10 mouse cellular contexts compared by ENCODE assay signal in genomic region chr12:54167737-54168136, GRCm38 (mm10). TPM values are rescaled to one million over a fixed set of nuclear protein-coding genes. Genes with fewer than 3 reads are reported as not detected.
DNase-seq lines count a peak whose midpoint lies in the region; ATAC-seq lines count a peak whose summit lies in the region.
"Had no signal": no experiment of that assay in that cellular context is flagged by ENCODE, and none has a peak within 500 bp of the region (broad histone marks: within the 10 kb centered on the region; RNA-seq: fewer than 3 reads in every experiment).

No protein-coding gene starts in this region.

- no peak for ATAC-seq in kidney, embryonic 15.5 days (replicated peaks; ENCODE audit: low FRiP score)
- no peak for ATAC-seq in midbrain, embryonic 16.5 days

- H3K4me2 ChIP-seq in kidney, embryonic 15.5 days, result no peak overlapping the region
- no peak overlapping the region for H3K4me2 ChIP-seq in midbrain, embryonic 16.5 days (ENCODE audit: low read length)
- H3K4me2 ChIP-seq: embryonic facial prominence, embryonic 12.5 days; heart, embryonic 15.5 days had no signal

- no peak overlapping the region for H3K9ac ChIP-seq in kidney, embryonic 15.5 days
- H3K9ac ChIP-seq in midbrain, embryonic 16.5 days (ENCODE audit: low read depth, low read length), result no peak overlapping the region
- H3K9ac ChIP-seq: embryonic facial prominence, embryonic 12.5 days; heart, embryonic 15.5 days had no signal

- peak; percentile 19 to 28 for DNase-seq in kidney, postnatal 4 days
- peak; percentile 46 for DNase-seq in 416B (ENCODE audit: low read depth)
- peak; percentile 17 for DNase-seq in CD4-positive helper T cell, adult 2 months (ENCODE audit: low read depth, low spot score)
- peak; percentile 54 for DNase-seq in induced T-regulatory cell, adult 2 months (ENCODE audit: low read depth)
- DNase-seq in right cerebral cortex, postnatal 10 days (ENCODE audit: low spot score in 2 of 2), result no peak
- DNase-seq: kidney, adult 18-20 months had no signal

- no peaks in the 10 kb centered on the region for H3K9me3 ChIP-seq in kidney, embryonic 15.5 days (replicated peaks)
- no peaks in the 10 kb centered on the region for H3K9me3 ChIP-seq in midbrain, embryonic 16.5 days (replicated peaks; ENCODE audit: control insufficient read depth, low read length, poor library complexity, severe bottlenecking)
- H3K9me3 ChIP-seq: embryonic facial prominence, embryonic 12.5 days; heart, embryonic 15.5 days had no signal

- peaks cover 18% of the 10 kb centered on the region for H3K4me1 ChIP-seq in kidney, embryonic 15.5 days
- H3K4me1 ChIP-seq in midbrain, embryonic 16.5 days (ENCODE audit: control insufficient read depth, insufficient read depth, low read length), result peaks cover 3% of the 10 kb centered on the region; the same call in 1 of the 2 replicates
- H3K4me1 ChIP-seq: embryonic facial prominence, embryonic 12.5 days had no signal

- no peaks in the 10 kb centered on the region for H3K36me3 ChIP-seq in kidney, embryonic 15.5 days
- H3K36me3 ChIP-seq in midbrain, embryonic 16.5 days (ENCODE audit: control insufficient read depth, insufficient read depth, low read length), result no peaks in the 10 kb centered on the region
- H3K36me3 ChIP-seq: embryonic facial prominence, embryonic 12.5 days; heart, embryonic 15.5 days had no signal

- WGBS in kidney, embryonic 15.5 days, result 88% methylated on average over 6 of the region's 6 CpGs
- WGBS in midbrain, embryonic 16.5 days, result 93% methylated on average over 6 of the region's 6 CpGs

- H3K4me3 ChIP-seq in kidney, embryonic 15.5 days (replicated peaks), result no peak overlapping the region
- no peak overlapping the region for H3K4me3 ChIP-seq in midbrain, embryonic 16.5 days (ENCODE audit: low read depth, low read length)
- H3K4me3 ChIP-seq: embryonic facial prominence, embryonic 12.5 days; heart, embryonic 15.5 days had no signal

- H3K27ac ChIP-seq in kidney, embryonic 15.5 days, result no peak overlapping the region
- H3K27ac ChIP-seq in midbrain, embryonic 16.5 days (ENCODE audit: low read length), result no peak overlapping the region
- H3K27ac ChIP-seq: embryonic facial prominence, embryonic 12.5 days; heart, embryonic 15.5 days had no signal

- peaks cover 19% of the 10 kb centered on the region; the same call in 1 of the 2 replicates for H3K27me3 ChIP-seq in kidney, embryonic 15.5 days
- peaks cover 6% of the 10 kb centered on the region for H3K27me3 ChIP-seq in midbrain, embryonic 16.5 days (ENCODE audit: control insufficient read depth, insufficient read depth, low read depth, low read length)
- H3K27me3 ChIP-seq: heart, embryonic 15.5 days had no signal

RNA-seq across cellular contexts. Expression of gene Egln3, which starts 35.9 kb away (rescaled TPM):
- polyA plus RNA-seq in kidney, embryonic 15.5 days (2015; fragmentation: Nextera tagmentation; extraction: Ambion mirVana), result 14.3 and 15.3 TPM in 2 replicates
- 3.4 and 5.7 TPM in 2 replicates for polyA plus RNA-seq in midbrain, embryonic 16.5 days (2015; fragmentation: Nextera tagmentation; extraction: Ambion mirVana)

Comparison
In these comparisons a context has a peak if more than half of its experiments do, and no peak if none do; other contexts are left out.
1. DNase-seq: peak in kidney, postnatal 4 days (2 of 2), 416B (single experiment), CD4-positive helper T cell, adult 2 months (single experiment) and induced T-regulatory cell, adult 2 months (single experiment); none in right cerebral cortex, postnatal 10 days (0 of 2).